Mouse (Mus musculus) liver, embryonic 16.5 days (tissue): Measurements from ENCODE around the gene Plppr1. TPM values are rescaled to one million over a fixed set of nuclear protein-coding genes. Genes with fewer than 3 reads are reported as not detected.
"Not testable (repeated sequence)": the region's sequence is repeated elsewhere in the genome, so short reads cannot be mapped to it uniquely, and the experiment has no call there.

Experiments used
- ATAC-seq: fragments of 200-750 bp; cut with Nextera tagmentation; 2 replicates; pipeline ENCODE4 v1.8.0; 2017; ENCODE audit warnings: low read depth, mild to moderate bottlenecking, moderate number of reproducible peaks, moderate library complexity
- H3K27ac ChIP-seq: fragments of 300-500 bp; sonication (generic); 2 replicates; pipeline ENCODE4 v1.5.1; 2014; ENCODE audit warnings: mild to moderate bottlenecking, low read length
- H3K27me3 ChIP-seq: fragments of 300-500 bp; sonication (generic); 2 replicates; pipeline ENCODE4 v1.6.1; 2014; ENCODE audit warnings: low read depth, low read length, mixed read lengths; ENCODE audit not compliant: control insufficient read depth, insufficient read depth
- H3K36me3 ChIP-seq: fragments of 300-500 bp; sonication (generic); 2 replicates; pipeline ENCODE4 v1.6.1; 2014; ENCODE audit warnings: mild to moderate bottlenecking; ENCODE audit not compliant: control insufficient read depth, insufficient read depth
- H3K4me1 ChIP-seq: fragments of 300-500 bp; sonication (generic); 2 replicates; pipeline ENCODE4 v1.6.1; 2014; ENCODE audit warnings: low read depth, low read length, mixed read lengths; ENCODE audit not compliant: control insufficient read depth
- H3K4me2 ChIP-seq: fragments of 300-500 bp; sonication (generic); 2 replicates; pipeline ENCODE4 v1.6.1; 2014; ENCODE audit warnings: low read depth, low read length, mixed read lengths
- H3K4me3 ChIP-seq: fragments of 300-500 bp; sonication (generic); 2 replicates; pipeline ENCODE4 v1.5.1; 2014; ENCODE audit warnings: low read depth, mild to moderate bottlenecking, low read length
- H3K9ac ChIP-seq: fragments of 300-500 bp; sonication (generic); 2 replicates; pipeline ENCODE4 v1.6.1; 2014; ENCODE audit warnings: low read depth, low read length
- H3K9me3 ChIP-seq: fragments of 300-500 bp; sonication (generic); replicated peaks from 2 replicates; pipeline ENCODE4 v1.6.1; 2016; ENCODE audit warnings: low read length; ENCODE audit not compliant: control insufficient read depth
- WGBS: fragments of 180-500 bp; shearing (Covaris S2); extraction: QIAGEN DNeasy Blood & Tissue Kit; methylation state at CpG from one replicate; pipeline ENCODE4 v1.1.7; 2014; ENCODE audit not compliant: insufficient replicate concordance; 5-methylcytosine and 5-hydroxymethylcytosine counted together
- polyA plus RNA-seq: library from polyadenylated mRNA; unstranded; fragments of >200 nt; fragmentation: Nextera tagmentation; extraction: Ambion mirVana; gene quantifications from 2 replicates; pipeline ENCODE4 v1.2.1, GENCODE M21; 2015

The Plppr1 gene
- polyA plus RNA-seq, 1 experiment from 2014 or later: 0.96 TPM

DNA sequence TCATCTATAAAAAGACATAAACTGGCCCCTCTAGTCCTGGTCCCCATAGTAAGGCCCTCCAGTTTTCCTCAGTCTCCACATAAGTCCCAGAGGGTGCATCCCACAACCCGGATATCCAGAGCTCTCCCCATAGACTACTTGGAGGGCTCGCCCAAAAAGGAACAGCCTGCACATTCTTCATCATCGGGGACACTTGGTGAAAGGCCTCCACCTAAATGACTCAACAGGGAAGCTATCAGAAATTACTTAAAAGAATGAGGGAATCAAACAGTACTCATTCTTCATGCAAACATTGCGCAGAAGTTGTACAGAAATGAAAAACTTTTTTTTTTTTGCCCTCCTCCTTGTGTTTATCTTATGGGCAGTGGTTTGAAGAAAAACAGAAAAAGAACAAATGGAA, 291.4 kb downstream of the Plppr1 start:
- Histone ChIP-seq H3K9ac (no peak overlapping the region), H3K4me3 (no peak overlapping the region), H3K27me3 (no peaks in the 10 kb centered on the region), H3K4me2 (no peak overlapping the region), H3K4me1 (no peaks in the 10 kb centered on the region), H3K36me3 (no peaks in the 10 kb centered on the region), H3K9me3 (no peaks in the 10 kb centered on the region), H3K27ac (no peak overlapping the region)
- no peak for ATAC-seq
- 66% methylated on average over 4 of the region's 4 CpGs for WGBS

DNA sequence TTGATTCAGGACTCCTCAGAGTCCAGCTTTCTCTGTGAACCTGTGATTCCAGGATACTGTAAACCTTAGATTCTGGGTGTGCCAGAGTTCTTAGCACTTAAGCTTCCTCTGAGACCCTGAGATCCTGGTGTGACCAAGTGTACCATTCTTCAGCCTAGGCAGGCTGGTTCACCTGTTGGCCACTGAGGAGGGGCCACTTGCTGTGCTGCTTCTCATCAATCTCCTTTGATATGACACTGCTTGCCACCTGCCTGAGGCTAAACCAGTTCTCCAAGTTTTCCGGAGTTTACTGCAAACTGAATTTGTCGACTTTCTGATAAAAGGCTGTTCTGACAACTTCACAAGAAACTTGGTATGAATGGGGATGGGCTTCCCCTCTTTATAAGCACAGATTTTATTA, 298.0 kb downstream of the Plppr1 start:
- H3K4me3 ChIP-seq: no peak overlapping the region
- H3K4me1 ChIP-seq: no peaks in the 10 kb centered on the region
- 68% methylated on average over 2 of the region's 2 CpGs for WGBS
- no peak overlapping the region for H3K4me2 ChIP-seq
- no peak overlapping the region for H3K9ac ChIP-seq
- H3K36me3 ChIP-seq: no peaks in the 10 kb centered on the region
- no peak overlapping the region for H3K27ac ChIP-seq
- H3K27me3 ChIP-seq: no peaks in the 10 kb centered on the region
- H3K9me3 ChIP-seq: no peaks in the 10 kb centered on the region; the same call in 1 of the 2 replicates
- no peak for ATAC-seq

DNA sequence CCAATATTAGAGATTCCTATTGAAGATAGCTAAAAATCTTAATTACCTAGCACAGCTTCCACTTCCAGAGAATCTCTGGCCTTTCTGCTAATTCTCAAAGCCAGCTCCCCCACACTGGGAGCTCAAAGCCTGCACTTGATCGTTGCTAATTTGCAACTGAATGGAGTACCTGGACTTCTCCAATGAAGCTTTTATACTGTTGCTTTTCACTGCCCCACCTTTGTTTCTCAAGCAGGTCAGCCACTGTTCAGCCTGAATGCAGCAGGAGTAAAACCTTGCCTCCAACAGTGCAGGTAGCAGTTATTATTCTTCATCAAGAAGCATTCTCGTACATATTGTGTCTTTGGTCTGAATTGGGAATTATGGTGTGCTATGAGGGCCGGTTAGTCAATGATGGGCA, 309.0 kb downstream of the Plppr1 start:
- not testable (repeated sequence) for H3K9me3 ChIP-seq, H3K27ac ChIP-seq, H3K4me3 ChIP-seq, H3K9ac ChIP-seq, H3K4me1 ChIP-seq, H3K4me2 ChIP-seq, ATAC-seq, H3K36me3 ChIP-seq, H3K27me3 ChIP-seq
- whole genome bisulfite sequencing: 62% methylated on average over 3 of the region's 3 CpGs

DNA sequence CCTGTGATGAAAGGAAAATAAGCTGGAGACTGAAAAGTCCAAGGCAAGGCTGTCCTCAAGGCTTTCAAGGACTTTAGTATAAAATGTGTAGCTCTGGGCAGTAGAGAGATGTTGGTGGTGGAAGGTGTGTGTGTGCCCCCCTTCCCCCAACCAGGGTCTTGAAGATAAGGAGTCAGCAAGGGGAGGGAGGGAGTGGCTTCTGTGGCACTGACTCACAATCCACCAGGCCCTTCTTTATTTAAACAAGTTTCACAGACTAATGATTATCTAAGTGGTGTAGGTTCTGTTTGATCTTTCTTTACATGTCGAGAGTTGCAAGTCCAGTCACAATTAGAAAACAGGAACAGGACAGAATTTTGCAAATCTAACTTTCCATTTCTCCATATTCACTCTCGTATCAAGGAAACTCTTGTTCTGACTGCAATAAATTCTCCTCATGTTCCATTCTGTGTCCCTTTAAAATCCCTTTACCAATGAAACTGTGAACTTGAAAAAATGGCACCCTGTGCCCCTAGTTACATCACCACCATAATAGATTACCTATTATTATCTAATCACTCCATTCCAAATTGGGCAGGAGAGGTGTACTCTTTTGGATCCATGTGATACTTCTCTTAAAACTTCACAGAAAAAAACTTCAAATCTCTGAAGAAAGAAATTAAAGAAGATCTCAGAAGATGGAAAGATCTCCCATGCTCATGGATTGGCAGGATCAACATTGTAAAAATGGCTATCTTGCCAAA, 324.7 kb downstream of the Plppr1 start:
- H3K4me2 ChIP-seq, H3K27me3 ChIP-seq, H3K9me3 ChIP-seq, H3K9ac ChIP-seq, ATAC-seq, H3K4me3 ChIP-seq, H3K36me3 ChIP-seq, H3K27ac ChIP-seq, H3K4me1 ChIP-seq: not testable (repeated sequence)
- WGBS: 35% methylated on average over 1 of the region's 2 CpGs

DNA sequence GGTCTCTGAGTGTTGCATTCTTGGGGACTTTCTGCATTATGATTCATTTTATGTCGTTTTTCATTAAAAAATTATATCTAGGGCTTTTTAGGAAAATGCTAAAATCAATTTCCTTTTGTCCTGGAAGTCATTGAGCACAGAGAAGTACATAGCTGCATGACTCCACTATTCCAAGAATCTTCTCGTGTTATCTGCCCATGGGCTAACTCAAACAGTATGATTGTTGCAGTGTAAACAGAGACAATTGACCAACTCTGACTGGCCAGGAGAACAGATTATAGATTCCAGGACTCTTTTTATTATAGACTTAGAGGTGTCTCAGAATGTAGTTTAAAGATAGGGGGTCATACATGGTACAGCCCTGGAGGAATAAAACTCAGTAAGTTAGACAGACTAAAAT, 327.8 kb downstream of the Plppr1 start:
- Histone ChIP-seq H3K36me3 (no peaks in the 10 kb centered on the region), H3K27me3 (no peaks in the 10 kb centered on the region), H3K4me3 (no peak overlapping the region), H3K9ac (no peak overlapping the region), H3K4me1 (no peaks in the 10 kb centered on the region; the same call in 1 of the 2 replicates), H3K27ac (no peak overlapping the region), H3K9me3 (no peaks in the 10 kb centered on the region), H3K4me2 (no peak overlapping the region)
- peak; percentile 60; the same call in 1 of the 2 replicates for ATAC-seq
- 31% methylated on average over 2 of the region's 2 CpGs for WGBS
